Mouse (Mus musculus) forebrain, embryonic 10.5 days (tissue): Measurements from ENCODE around the gene Cpox. TPM values are rescaled to one million over a fixed set of nuclear protein-coding genes. Genes with fewer than 3 reads are reported as not detected.
"Not testable (repeated sequence)": the region's sequence is repeated elsewhere in the genome, so short reads cannot be mapped to it uniquely, and the experiment has no call there.

Experiments
- DNase-seq: peaks from one replicate; pipeline ENCODE4 v3.0.0-alpha.2; 2017; ENCODE audit warnings: low spot score; ENCODE audit errors: extremely low spot score
- H3K27ac ChIP-seq: fragments of 300-500 bp; sonication (generic); 2 replicates; pipeline ENCODE4 v1.5.1; 2016; ENCODE audit warnings: mild to moderate bottlenecking
- H3K27me3 ChIP-seq: fragments of 300-500 bp; sonication (generic); 2 replicates; pipeline ENCODE4 v1.6.1; 2016; ENCODE audit warnings: mild to moderate bottlenecking; ENCODE audit not compliant: poor library complexity, severe bottlenecking
- H3K36me3 ChIP-seq: fragments of 300-500 bp; sonication (generic); replicated peaks from 2 replicates; pipeline ENCODE4 v1.6.1; 2016; ENCODE audit warnings: mild to moderate bottlenecking, moderate library complexity
- H3K4me1 ChIP-seq: fragments of 300-500 bp; sonication (generic); 2 replicates; pipeline ENCODE4 v1.6.1; 2016
- H3K4me3 ChIP-seq: fragments of 300-500 bp; sonication (generic); 2 replicates; pipeline ENCODE4 v1.5.1; 2016; ENCODE audit warnings: mild to moderate bottlenecking, moderate library complexity
- H3K9me3 ChIP-seq: fragments of 300-500 bp; sonication (generic); 2 replicates; pipeline ENCODE4 v1.6.1; 2016; ENCODE audit warnings: mild to moderate bottlenecking, moderate library complexity
- WGBS: fragments of 180-500 bp; shearing (Covaris S2); methylation state at CpG from one replicate; pipeline ENCODE4 v1.1.7; 2016; 5-methylcytosine and 5-hydroxymethylcytosine counted together
- polyA plus RNA-seq: library from polyadenylated mRNA; unstranded; fragments of >200 nt; fragmentation: Nextera tagmentation; extraction: Ambion mirVana; gene quantifications from 2 replicates; pipeline ENCODE4 v1.2.1, GENCODE M21; 2016

The Cpox gene
- polyA plus RNA-seq, 1 experiment from 2014 or later, result 30.4 TPM

DNA sequence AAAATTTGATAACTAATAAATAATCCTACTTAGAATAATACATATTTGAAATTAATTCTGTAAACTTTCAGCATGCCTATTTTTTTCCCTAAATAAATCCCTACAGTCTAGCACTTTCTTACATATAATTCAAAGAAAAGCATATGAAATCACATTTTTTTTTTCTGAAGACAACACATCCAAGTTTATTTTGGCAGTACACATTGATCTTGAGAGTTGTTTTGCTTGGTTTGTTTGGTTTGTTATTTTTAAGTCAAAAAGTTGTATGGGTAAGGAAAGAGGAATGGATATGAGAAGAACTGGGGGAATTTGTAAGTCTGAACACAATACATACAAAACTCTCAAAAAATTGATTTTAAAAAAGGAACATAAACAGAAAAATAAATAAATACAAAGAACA is 14.3 kb upstream of the Cpox start:
- no peaks in the 10 kb centered on the region for H3K27me3 ChIP-seq
- no peaks in the 10 kb centered on the region for H3K4me1 ChIP-seq
- DNase-seq, result no peak
- H3K36me3 ChIP-seq, result no peaks in the 10 kb centered on the region
- no peak overlapping the region for H3K4me3 ChIP-seq
- H3K27ac ChIP-seq, result no peak overlapping the region
- H3K9me3 ChIP-seq, result no peaks in the 10 kb centered on the region

DNA sequence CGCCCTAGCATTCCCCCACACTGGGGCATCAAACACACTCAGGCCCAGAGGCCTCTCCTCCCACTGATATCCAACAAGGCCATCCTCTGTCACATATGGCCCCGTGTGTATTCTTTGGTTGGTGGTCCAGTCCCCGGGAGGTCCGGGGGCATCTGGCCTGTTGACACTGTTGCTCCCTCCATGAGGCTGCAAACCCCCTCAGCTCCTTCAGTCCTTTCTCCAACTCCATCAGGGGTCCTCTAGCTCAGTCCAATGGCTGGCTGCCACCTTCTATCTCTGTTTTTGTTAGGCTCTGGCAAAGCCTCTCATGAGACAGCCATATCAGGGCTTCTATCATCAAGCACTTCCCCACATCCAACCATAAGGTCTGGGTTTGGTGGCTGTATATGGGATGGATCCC is 13.6 kb upstream of the Cpox start:
- Histone ChIP-seq H3K4me3 (no peak overlapping the region), H3K27ac (no peak overlapping the region), H3K36me3 (no peaks in the 10 kb centered on the region), H3K4me1 (no peaks in the 10 kb centered on the region), H3K27me3 (no peaks in the 10 kb centered on the region), H3K9me3 (no peaks in the 10 kb centered on the region)
- 83% methylated on average over 4 of the region's 4 CpGs for WGBS
- no peak for DNase-seq

DNA sequence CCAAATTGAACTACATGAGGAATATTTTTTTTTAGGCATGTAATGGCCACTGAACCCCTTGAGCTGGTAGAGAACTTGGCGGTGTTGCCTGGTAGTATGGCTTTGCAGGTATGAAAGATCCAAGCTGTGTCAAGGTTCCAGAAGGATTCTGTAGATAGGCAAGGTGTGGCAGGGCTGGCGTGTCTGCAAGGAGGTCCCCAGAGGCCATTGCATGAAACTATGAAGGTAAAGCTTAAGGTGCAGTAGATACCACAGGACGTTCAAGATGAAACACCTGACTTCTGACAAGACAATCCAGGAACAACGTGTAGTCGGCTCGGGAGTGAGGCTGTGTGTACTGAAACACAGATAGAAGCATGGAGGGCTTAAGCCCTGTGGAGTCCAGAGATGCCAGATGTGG is 11.4 kb upstream of the Cpox start:
- Histone ChIP-seq H3K27ac (no peak overlapping the region), H3K4me3 (no peak overlapping the region), H3K4me1 (no peaks in the 10 kb centered on the region), H3K27me3 (no peaks in the 10 kb centered on the region), H3K9me3 (no peaks in the 10 kb centered on the region), H3K36me3 (no peaks in the 10 kb centered on the region)
- 86% methylated on average over 6 of the region's 6 CpGs for WGBS
- no peak for DNase-seq

DNA sequence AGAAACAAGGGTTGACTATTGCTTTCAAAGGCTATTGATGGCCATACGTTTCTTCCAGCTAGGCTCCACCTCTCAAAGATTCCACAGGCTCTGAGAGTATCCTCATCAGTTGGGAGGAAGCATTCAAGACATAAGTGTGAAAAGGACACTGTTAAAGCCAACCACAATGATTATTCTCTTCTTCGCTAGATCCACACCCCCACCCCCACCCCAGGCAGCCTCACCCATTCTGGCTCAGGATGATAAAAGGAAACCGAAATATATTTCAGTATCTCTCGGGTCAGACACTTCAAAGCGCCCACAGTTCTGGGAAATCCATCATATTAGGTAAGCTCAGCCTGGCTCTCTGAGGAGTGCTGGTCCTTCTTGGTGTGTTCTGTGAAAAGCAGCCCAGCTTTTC is 8.3 kb upstream of the Cpox start:
- no peaks in the 10 kb centered on the region for H3K4me1 ChIP-seq
- 87% methylated on average over 5 of the region's 5 CpGs for WGBS
- H3K36me3 ChIP-seq, result no peaks in the 10 kb centered on the region
- H3K27me3 ChIP-seq, result no peaks in the 10 kb centered on the region
- no peak overlapping the region for H3K27ac ChIP-seq
- DNase-seq, result no peak
- H3K4me3 ChIP-seq, result no peak overlapping the region
- H3K9me3 ChIP-seq, result no peaks in the 10 kb centered on the region

DNA sequence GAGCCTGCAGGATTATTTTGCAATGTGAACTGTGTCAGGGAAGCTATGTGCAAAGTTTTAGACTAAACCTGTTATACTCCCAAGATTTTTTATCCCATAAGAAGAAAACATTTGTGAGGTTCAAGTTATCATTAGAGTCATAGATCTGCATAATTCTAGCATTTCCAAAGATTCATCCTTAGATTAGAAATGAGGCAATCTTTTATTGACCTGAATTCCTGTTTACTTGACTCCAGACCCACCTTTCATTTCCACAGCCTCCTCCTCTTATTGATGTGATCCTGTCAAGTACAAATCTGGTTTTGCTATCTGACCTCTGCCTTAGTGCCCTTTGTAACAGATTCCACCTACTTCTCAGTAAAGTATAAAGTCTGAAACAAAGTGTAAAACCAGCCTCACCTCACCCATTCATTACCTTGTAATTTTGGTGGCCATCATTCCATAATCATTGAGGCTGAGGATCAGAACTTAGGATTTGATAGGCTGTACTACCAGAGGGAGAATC is 7.8 kb upstream of the Cpox start:
- no peaks in the 10 kb centered on the region for H3K4me1 ChIP-seq
- no peaks in the 10 kb centered on the region for H3K36me3 ChIP-seq
- H3K9me3 ChIP-seq, result no peaks in the 10 kb centered on the region
- no peaks in the 10 kb centered on the region for H3K27me3 ChIP-seq
- H3K27ac ChIP-seq, result no peak overlapping the region
- no peak for DNase-seq
- no peak overlapping the region for H3K4me3 ChIP-seq

DNA sequence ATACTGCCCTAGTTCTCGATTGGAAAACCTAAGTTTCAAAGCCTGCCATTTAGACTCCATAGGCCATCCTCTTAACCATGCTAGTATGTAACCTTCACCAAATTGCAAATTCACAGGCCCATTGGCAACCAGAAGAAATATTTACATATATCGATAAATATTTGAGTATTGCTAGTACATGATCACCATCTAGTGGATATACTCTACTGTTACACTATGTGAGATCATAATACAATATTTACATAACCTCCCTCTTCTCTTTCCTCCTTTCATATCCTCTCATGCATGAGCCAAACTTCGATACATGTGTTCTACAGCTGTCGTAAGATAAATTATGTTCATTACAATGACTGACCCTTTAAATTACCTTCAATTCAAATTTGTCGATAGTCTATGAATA is 7.1 kb upstream of the Cpox start:
- Histone ChIP-seq H3K27me3 (no peaks in the 10 kb centered on the region), H3K4me1 (no peaks in the 10 kb centered on the region), H3K4me3 (no peak overlapping the region), H3K36me3 (no peaks in the 10 kb centered on the region), H3K9me3 (no peaks in the 10 kb centered on the region), H3K27ac (no peak overlapping the region)
- 87% methylated on average over 5 of the region's 5 CpGs for WGBS
- no peak for DNase-seq

DNA sequence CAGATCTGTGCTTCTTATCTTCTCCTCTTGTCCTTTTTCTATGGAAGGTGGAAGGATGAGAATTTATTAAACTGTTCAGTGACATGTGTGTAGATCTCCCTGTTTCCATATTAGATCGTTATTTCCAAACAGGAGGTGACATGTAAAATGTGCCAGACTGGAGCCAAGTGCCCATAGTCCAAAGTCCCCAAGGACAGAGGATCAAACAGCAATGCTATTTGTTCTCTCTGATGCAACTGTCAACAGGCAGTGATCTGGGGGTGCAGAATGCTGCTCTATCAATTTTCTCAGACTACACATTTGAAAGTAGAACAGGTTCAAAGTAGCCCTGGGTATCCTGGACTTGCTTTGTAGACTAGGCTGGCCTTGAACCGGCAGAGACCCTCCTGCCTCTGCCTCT is 6.3 kb upstream of the Cpox start:
- H3K9me3 ChIP-seq, result no peaks in the 10 kb centered on the region
- H3K36me3 ChIP-seq, result no peaks in the 10 kb centered on the region
- H3K27ac ChIP-seq, result no peak overlapping the region
- DNase-seq, result no peak
- no peak overlapping the region for H3K4me3 ChIP-seq
- H3K27me3 ChIP-seq, result no peaks in the 10 kb centered on the region
- no peaks in the 10 kb centered on the region for H3K4me1 ChIP-seq
- WGBS, result 86% methylated on average over 2 of the region's 2 CpGs

DNA sequence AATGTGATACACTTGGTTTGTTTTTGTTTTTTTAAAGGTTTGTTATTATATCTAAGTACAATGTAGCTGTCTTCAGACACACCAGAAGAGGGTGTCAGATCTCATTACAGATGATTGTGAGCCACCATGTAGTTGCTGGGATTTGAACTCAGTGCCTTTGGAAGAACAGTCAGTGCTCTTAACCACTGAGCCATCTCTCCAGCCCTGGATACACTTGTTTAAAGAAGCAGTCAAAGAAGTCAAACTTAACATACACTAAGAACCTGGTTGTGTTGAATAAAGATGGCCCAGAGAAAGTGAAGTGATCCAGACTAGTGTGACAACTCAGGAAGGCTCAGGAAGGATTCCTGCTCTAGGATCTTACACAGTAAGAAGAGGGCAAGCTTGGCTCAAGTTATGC is 5.0 kb upstream of the Cpox start:
- H3K36me3 ChIP-seq, H3K4me3 ChIP-seq, DNase-seq, H3K27ac ChIP-seq, H3K27me3 ChIP-seq, H3K4me1 ChIP-seq, H3K9me3 ChIP-seq: not testable (repeated sequence)

DNA sequence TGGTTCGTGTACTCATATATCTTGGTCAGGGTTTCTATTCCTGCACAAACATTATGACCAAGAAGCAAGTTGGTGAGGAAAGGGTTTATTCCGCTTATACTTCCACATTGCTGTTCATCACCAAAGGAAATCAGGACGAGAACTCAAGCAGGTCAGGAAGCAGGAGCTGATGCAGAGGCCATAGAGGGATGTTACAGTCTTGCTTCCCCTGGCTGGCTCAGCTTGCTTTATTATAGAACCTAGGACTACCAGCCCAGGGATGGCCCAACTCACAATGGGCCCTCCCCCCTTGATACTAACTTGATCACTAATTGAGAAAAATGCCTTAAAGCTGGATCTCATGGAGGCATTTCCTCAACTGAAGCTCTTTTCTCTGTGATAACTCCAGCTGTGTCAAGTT is 3.4 kb upstream of the Cpox start:
- not testable (repeated sequence) for H3K9me3 ChIP-seq, H3K36me3 ChIP-seq, DNase-seq, H3K27me3 ChIP-seq, H3K27ac ChIP-seq, H3K4me3 ChIP-seq
- 83% methylated on average over 3 of the region's 3 CpGs for WGBS
- H3K4me1 ChIP-seq, result peaks cover 16% of the 10 kb centered on the region

DNA sequence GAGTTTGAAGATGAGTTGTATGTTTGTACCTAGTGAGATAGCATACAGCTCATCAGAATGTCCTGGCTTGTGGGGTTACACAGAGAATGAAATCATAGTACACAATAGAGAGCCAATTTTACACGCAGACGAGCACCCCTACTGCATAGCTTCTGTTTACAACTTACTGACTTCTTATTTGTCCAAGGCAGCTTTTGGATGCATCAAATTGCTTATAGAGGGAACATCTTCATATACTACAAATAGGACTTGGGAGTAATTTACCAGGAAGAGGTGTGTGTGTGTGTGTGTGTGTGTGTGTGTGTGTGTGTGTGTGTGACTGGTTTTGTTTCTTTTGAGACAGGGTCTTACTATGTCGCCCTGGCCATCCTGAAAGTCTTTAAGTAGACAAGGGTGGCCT is 1.5 kb upstream of the Cpox start:
- Histone ChIP-seq H3K9me3 (no peaks in the 10 kb centered on the region), H3K27ac (no peak overlapping the region), H3K4me1 (peaks cover 16% of the 10 kb centered on the region), H3K4me3 (no peak overlapping the region), H3K27me3 (no peaks in the 10 kb centered on the region), H3K36me3 (peaks cover 7% of the 10 kb centered on the region)
- no peak for DNase-seq
- WGBS, result 88% methylated on average over 3 of the region's 3 CpGs

DNA sequence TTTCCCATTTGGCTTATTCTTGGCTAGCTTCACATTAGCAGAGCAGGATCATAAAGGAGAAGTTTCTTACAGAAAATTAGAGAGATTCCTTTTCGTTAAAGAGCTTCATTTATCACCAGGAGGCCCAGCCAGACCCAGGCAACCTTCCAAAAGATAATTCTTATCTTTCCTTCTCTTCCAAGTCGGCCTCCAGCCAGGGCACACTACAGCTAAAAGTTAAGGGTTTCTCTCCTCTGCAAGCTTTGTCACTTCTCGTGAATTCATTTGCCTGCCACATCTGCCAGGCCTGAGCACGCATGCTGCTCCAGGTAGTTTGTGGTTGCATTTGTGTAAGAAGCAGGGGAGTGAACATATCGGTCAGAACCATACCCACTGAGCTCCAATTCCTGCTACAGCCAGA is 828 bp upstream of the Cpox start:
- Histone ChIP-seq H3K4me3 (peak overlapping the region; percentile 96; the same call in 1 of the 2 replicates), H3K9me3 (no peaks in the 10 kb centered on the region), H3K36me3 (peaks cover 14% of the 10 kb centered on the region), H3K27ac (peak overlapping the region; percentile 92), H3K4me1 (peaks cover 16% of the 10 kb centered on the region), H3K27me3 (no peaks in the 10 kb centered on the region)
- 76% methylated on average over 5 of the region's 5 CpGs for WGBS
- DNase-seq, result no peak

DNA sequence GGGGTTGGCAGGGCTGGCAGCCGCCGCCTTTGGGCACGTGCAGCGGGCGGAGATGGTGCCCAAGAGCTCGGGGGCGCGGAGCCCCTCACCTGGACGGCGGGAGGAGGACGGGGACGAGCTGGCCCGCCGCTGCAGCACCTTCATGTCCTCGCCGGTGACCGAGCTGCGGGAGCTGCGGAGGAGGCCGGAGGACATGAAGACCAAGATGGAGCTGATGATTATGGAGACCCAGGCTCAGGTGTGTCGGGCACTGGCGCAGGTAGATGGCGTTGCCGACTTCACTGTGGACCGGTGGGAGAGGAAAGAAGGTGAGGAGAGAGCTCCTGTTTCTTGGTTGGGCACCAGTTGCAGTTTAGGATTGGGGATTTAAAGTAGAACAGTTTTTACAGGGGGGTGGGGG is 551 bp downstream of the Cpox start:
- Histone ChIP-seq H3K27ac (peak overlapping the region; percentile 92), H3K27me3 (no peaks in the 10 kb centered on the region), H3K4me1 (peaks cover 16% of the 10 kb centered on the region)

DNA sequence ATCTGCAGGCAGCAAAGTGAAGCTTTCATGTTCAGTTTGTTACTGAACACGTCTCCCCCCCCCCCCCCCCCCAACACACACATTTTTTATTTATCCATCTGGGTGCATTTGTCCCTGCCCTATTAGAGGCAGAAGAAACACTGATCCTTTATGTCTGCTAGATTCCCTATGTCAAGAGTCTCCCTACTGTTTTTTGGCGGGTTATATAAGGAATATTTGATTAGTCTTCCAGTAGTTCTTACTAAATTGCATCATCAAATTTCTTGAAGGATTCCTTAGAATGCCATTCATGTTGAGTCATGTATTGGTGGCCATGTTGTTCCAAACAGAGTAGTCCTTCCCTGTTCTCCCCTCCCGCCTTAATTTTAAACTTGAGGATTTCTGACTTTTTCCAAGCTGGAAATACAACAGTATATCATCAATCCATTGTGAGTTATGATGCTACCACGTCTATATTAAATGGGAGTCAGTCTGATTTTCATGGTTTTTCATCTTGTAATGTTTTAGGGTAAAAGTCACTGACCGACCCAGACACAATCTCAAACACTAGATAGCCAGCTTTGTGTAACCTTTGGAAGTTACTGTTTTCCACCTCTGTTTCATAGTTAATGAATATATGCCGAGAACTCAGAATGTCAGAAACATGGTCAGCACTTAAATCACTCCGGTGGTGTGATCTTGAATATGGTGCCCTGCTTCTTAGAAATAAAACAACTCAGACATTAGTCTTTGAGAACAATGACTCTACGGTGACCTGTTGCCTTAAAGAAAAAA is 1.3 kb downstream of the Cpox start:
- Histone ChIP-seq H3K36me3 (peaks cover 34% of the 10 kb centered on the region), H3K4me3 (peak overlapping the region; percentile 96), H3K27me3 (no peaks in the 10 kb centered on the region), H3K4me1 (peaks cover 16% of the 10 kb centered on the region), H3K9me3 (no peaks in the 10 kb centered on the region), H3K27ac (peak overlapping the region; percentile 92; the same call in 1 of the 2 replicates)
- DNase-seq, result no peak
- WGBS, result 76% methylated on average over 8 of the region's 8 CpGs

More for the DNA sequence above, 551 bp downstream of the Cpox start:
- no peak for DNase-seq
- Histone ChIP-seq H3K4me3 (peak overlapping the region; percentile 96), H3K36me3 (peaks cover 26% of the 10 kb centered on the region), H3K9me3 (no peaks in the 10 kb centered on the region)
- WGBS, result under 1% methylated on average over 25 of the region's 25 CpGs

DNA sequence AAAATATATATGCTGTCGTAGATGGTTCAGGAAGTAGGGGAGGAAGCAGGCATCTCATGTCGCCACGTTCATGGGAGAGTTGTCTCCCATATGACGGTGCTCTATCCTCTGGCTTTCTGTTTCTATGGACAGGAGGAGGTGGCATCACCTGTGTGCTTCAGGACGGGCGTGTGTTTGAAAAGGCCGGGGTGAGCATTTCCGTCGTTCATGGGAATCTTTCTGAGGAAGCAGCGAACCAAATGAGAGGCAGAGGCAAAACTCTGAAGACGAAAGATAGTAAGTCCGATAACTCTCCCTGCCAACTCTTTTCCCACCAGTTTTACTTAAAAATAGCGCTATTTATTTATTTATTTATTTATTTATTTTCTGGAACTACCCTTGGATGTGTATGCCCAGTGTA is 2.3 kb downstream of the Cpox start:
- Histone ChIP-seq H3K4me1 (peaks cover 16% of the 10 kb centered on the region), H3K27ac (no peak overlapping the region), H3K36me3 (peaks cover 41% of the 10 kb centered on the region), H3K4me3 (peak overlapping the region; percentile 22), H3K9me3 (no peaks in the 10 kb centered on the region), H3K27me3 (no peaks in the 10 kb centered on the region)
- DNase-seq, result no peak
- 96% methylated on average over 13 of the region's 13 CpGs for WGBS
